Mouse (Mus musculus) MEL (cell line): Measurements from ENCODE around the gene Zbtb34. TPM values are rescaled to one million over a fixed set of nuclear protein-coding genes. Genes with fewer than 3 reads are reported as not detected.

Experiments used
- DNase-seq: peaks from one replicate; pipeline ENCODE4 v3.0.0; 2011; ENCODE audit warnings: low read depth, low spot score
- H3K27ac ChIP-seq: 2 replicates; pipeline ENCODE4 v1.5.1; 2012; ENCODE audit warnings: low read depth, mild to moderate bottlenecking, control low read depth, low read length, moderate library complexity; ENCODE audit not compliant: control insufficient read depth
- H3K27me3 ChIP-seq, 2 experiments: fragments of 150-350 bp in 1 of 2; sonication (generic) in 1 of 2; 2 replicates each; pipeline ENCODE4 v1.6.1; 2012; ENCODE audit warnings: low read length in 2 of 2, mild to moderate bottlenecking in 2 of 2, improper control_type of control experiment in 1 of 2, moderate library complexity in 1 of 2; ENCODE audit not compliant: insufficient read depth in 2 of 2, control insufficient read depth in 1 of 2
- H3K36me3 ChIP-seq, 2 experiments: 2 replicates each; pipeline ENCODE4 v1.6.1; 2012 to 2014; ENCODE audit warnings: low read length in 2 of 2, improper control_type of control experiment in 1 of 2, inconsistent platforms in 1 of 2, mild to moderate bottlenecking in 1 of 2; ENCODE audit not compliant: insufficient read depth in 2 of 2, control insufficient read depth in 1 of 2
- H3K4me1 ChIP-seq, 2 experiments: fragments of 150-350 bp in 1 of 2; sonication (generic) in 1 of 2; 2 replicates each; pipeline ENCODE4 v1.6.1; 2012; ENCODE audit warnings: low read length in 2 of 2, improper control_type of control experiment in 1 of 2, mild to moderate bottlenecking in 1 of 2; ENCODE audit not compliant: insufficient read depth in 2 of 2, control insufficient read depth in 1 of 2
- H3K4me3 ChIP-seq, 2 experiments: fragments of 150-350 bp in 1 of 2; sonication (generic) in 1 of 2; 2 replicates each; pipeline ENCODE4 v1.5.1; 2012; ENCODE audit warnings: low read depth in 2 of 2, low read length in 2 of 2, mild to moderate bottlenecking in 2 of 2, moderate library complexity in 2 of 2, control low read depth in 1 of 2, improper control_type of control experiment in 1 of 2; ENCODE audit not compliant: control insufficient read depth in 1 of 2, insufficient read depth in 1 of 2
- H3K79me2 ChIP-seq: 2 replicates; pipeline ENCODE4 v1.6.1; 2012; ENCODE audit warnings: mild to moderate bottlenecking, low read length, moderate library complexity; ENCODE audit not compliant: control insufficient read depth, poor library complexity, insufficient read depth
- H3K9ac ChIP-seq: 2 replicates; pipeline ENCODE4 v1.6.1; 2012; ENCODE audit warnings: low read depth, mild to moderate bottlenecking, control low read depth, low read length, moderate library complexity; ENCODE audit not compliant: control insufficient read depth, poor library complexity, severe bottlenecking
- H3K9me3 ChIP-seq: fragments of 150-350 bp; sonication (generic); replicated peaks from 2 replicates; pipeline ENCODE4 v1.6.1; 2012; ENCODE audit warnings: mild to moderate bottlenecking, low read length, improper control_type of control experiment, moderate library complexity; ENCODE audit not compliant: insufficient read depth
- BHLHE40 ChIP-seq: IDR thresholded peaks from 2 replicates; pipeline ENCODE4 v1.6.1; 2012; ENCODE audit warnings: low read depth, mild to moderate bottlenecking, inconsistent platforms, low read length, improper control_type of control experiment, borderline replicate concordance
- E2F4 ChIP-seq: IDR thresholded peaks from 2 replicates; pipeline ENCODE4 v1.6.1; 2011; ENCODE audit warnings: low read depth, low read length, improper control_type of control experiment, borderline replicate concordance
- ELF1 ChIP-seq: IDR thresholded peaks from 2 replicates; pipeline ENCODE4 v1.6.1; 2014; ENCODE audit warnings: low read depth, mild to moderate bottlenecking, inconsistent platforms, low read length, improper control_type of control experiment, moderate library complexity
- EP300 ChIP-seq, 2 experiments: IDR thresholded peaks; 2 replicates each; pipeline ENCODE4 v1.6.1; 2011; ENCODE audit warnings: improper control_type of control experiment in 2 of 2, low read length in 2 of 2, low read depth in 1 of 2, mild to moderate bottlenecking in 1 of 2
- ETS1 ChIP-seq: IDR thresholded peaks from 2 replicates; pipeline ENCODE4 v1.6.1; 2012; ENCODE audit warnings: low read depth, mild to moderate bottlenecking, inconsistent platforms, low read length, improper control_type of control experiment, moderate library complexity
- GATA1 ChIP-seq: IDR thresholded peaks from 2 replicates; pipeline ENCODE4 v1.6.1; 2011; ENCODE audit warnings: low read depth, low read length, improper control_type of control experiment
- JUND ChIP-seq: IDR thresholded peaks from 2 replicates; pipeline ENCODE4 v1.6.1; 2011; ENCODE audit warnings: low read depth, mild to moderate bottlenecking, improper control_type of control experiment, low read length
- KAT2A ChIP-seq: conservative IDR thresholded peaks from 2 replicates; pipeline ENCODE4 v1.6.1; 2012; ENCODE audit warnings: low read depth, low read length, improper control_type of control experiment, inconsistent platforms
- MAZ ChIP-seq: IDR thresholded peaks from 2 replicates; pipeline ENCODE4 v1.6.1; 2012; ENCODE audit warnings: low read depth, mild to moderate bottlenecking, inconsistent platforms, low read length, improper control_type of control experiment
- MEF2A ChIP-seq: IDR thresholded peaks from 2 replicates; pipeline ENCODE4 v1.6.1; 2014; ENCODE audit warnings: low read depth, mild to moderate bottlenecking, inconsistent platforms, low read length, improper control_type of control experiment; ENCODE audit not compliant: poor library complexity, insufficient replicate concordance, severe bottlenecking; ENCODE audit errors: extremely low read depth
- MXI1 ChIP-seq: IDR thresholded peaks from 2 replicates; pipeline ENCODE4 v1.6.1; 2011; ENCODE audit warnings: mild to moderate bottlenecking, low read depth, low read length, improper control_type of control experiment
- NELFE ChIP-seq: IDR thresholded peaks from 2 replicates; pipeline ENCODE4 v1.6.1; 2011; ENCODE audit warnings: low read depth, low read length, improper control_type of control experiment
- POLR2AphosphoS5 ChIP-seq: IDR thresholded peaks from 2 replicates; pipeline ENCODE4 v1.6.1; 2012; ENCODE audit warnings: low read depth, borderline replicate concordance, mild to moderate bottlenecking, inconsistent platforms, low read length, moderate library complexity, mixed read lengths
- RCOR1 ChIP-seq: IDR thresholded peaks from 2 replicates; pipeline ENCODE4 v1.6.1; 2012; ENCODE audit warnings: low read depth, mild to moderate bottlenecking, inconsistent platforms, low read length, improper control_type of control experiment
- SIN3A ChIP-seq: IDR thresholded peaks from 2 replicates; pipeline ENCODE4 v1.6.1; 2012; ENCODE audit warnings: low read length, improper control_type of control experiment, inconsistent platforms
- SMC3 ChIP-seq: IDR thresholded peaks from 2 replicates; pipeline ENCODE4 v1.6.1; 2011; ENCODE audit warnings: low read depth, low read length, improper control_type of control experiment
- TCF12 ChIP-seq: IDR thresholded peaks from 2 replicates; pipeline ENCODE4 v1.6.1; 2014; ENCODE audit warnings: low read depth, mild to moderate bottlenecking, inconsistent platforms, low read length, improper control_type of control experiment, moderate library complexity
- ZKSCAN1 ChIP-seq: IDR thresholded peaks from 2 replicates; pipeline ENCODE4 v1.6.1; 2012; ENCODE audit warnings: low read depth, mild to moderate bottlenecking, inconsistent platforms, low read length, improper control_type of control experiment, moderate library complexity
- ZNF384 ChIP-seq: IDR thresholded peaks from 2 replicates; pipeline ENCODE4 v1.6.1; 2012; ENCODE audit warnings: low read depth, mild to moderate bottlenecking, inconsistent platforms, low read length, improper control_type of control experiment
- polyA plus RNA-seq, 2 experiments: library from polyadenylated mRNA; stranded (reverse) in 1 of 2; unstranded in 1 of 2; fragments of >175 nt in 1 of 2; fragments of >200 nt in 1 of 2; gene quantifications; 2 replicates each; pipeline versions ENCODE4 v1.2.1 to v1.2.4; 2012; ENCODE audit warnings: low replicate concordance in 2 of 2, low read depth in 1 of 2; ENCODE audit not compliant: insufficient read length in 2 of 2, insufficient read depth in 1 of 2, missing spikeins in 1 of 2
- total RNA-seq: library from RNA; depleted of rRNA; stranded (reverse); fragments of 300-350 nt; gene quantifications from 2 replicates; pipeline ENCODE4 v1.2.3, GENCODE M21; 2012

Zbtb34 gene
- total and polyA plus RNA-seq, 3 experiments = 9.6 to 10.1 TPM; not detected in 1

GRCm38 (mm10) chr2:33449119-33449873 lies 18.2 kb upstream of the Zbtb34 start:
- H3K9ac ChIP-seq = no peak overlapping the region
- no peak for TF ChIP-seq KAT2A
- no peak for TF ChIP-seq RCOR1
- no peak for TF ChIP-seq TCF12
- no peak for TF ChIP-seq ETS1
- no peak for TF ChIP-seq ZKSCAN1
- TF ChIP-seq ELF1 = no peak
- no peak for TF ChIP-seq MAZ
- TF ChIP-seq GATA1 = no peak
- TF ChIP-seq MXI1 = no peak
- no peak for TF ChIP-seq MEF2A
- TF ChIP-seq SMC3 = no peak
- no peak for TF ChIP-seq NELFE
- no peak for TF ChIP-seq ZNF384
- no peak for TF ChIP-seq JUND
- no peak for TF ChIP-seq POLR2AphosphoS5
- no peak for TF ChIP-seq E2F4
- peaks cover 3 to 12% of the 10 kb centered on the region in 2 experiments; a peak in 3 of 4 replicates for H3K36me3 ChIP-seq

GRCm38 (mm10) chr2:33446796-33447195 lies 15.7 kb upstream of the Zbtb34 start:
- Histone ChIP-seq H3K36me3 (peaks cover 0 to 5% of the 10 kb centered on the region in 2 experiments; a peak in 2 of 4 replicates), H3K4me1 (no peaks in the 10 kb centered on the region), H3K79me2 (no peaks in the 10 kb centered on the region), H3K27ac (no peak overlapping the region), H3K4me3 (no peak overlapping the region), H3K9me3 (no peaks in the 10 kb centered on the region), H3K9ac (no peak overlapping the region), H3K27me3 (no peaks in the 10 kb centered on the region)
- no peak for DNase-seq
- TF ChIP-seq ZNF384 (no peak), RCOR1 (no peak), SIN3A (no peak), BHLHE40 (no peak), EP300 (IDR thresholded peaks at IDR 0.05; ENCODE audit: low read depth in 1 of 2, low read length in 2 of 2) (no peak), TCF12 (no peak)

More at GRCm38 (mm10) chr2:33449119-33449873, 18.2 kb upstream of the Zbtb34 start:
- H3K9me3 ChIP-seq = no peaks in the 10 kb centered on the region
- H3K4me1 ChIP-seq = no peaks in the 10 kb centered on the region; a peak in 1 of 4 replicates
- H3K27ac ChIP-seq = no peak overlapping the region
- no peak for DNase-seq
- no peaks in the 10 kb centered on the region for H3K27me3 ChIP-seq
- no peak overlapping the region for H3K4me3 ChIP-seq
- H3K79me2 ChIP-seq = no peaks in the 10 kb centered on the region
